Mouse (Mus musculus) brain, embryonic 14.5 days (tissue): ENCODE results near the gene 2010300C02Rik.

ENCODE experiments used
- CTCF ChIP-seq: fragments of 200-500 bp; IDR thresholded peaks from 2 replicates; pipeline ENCODE4 v1.5.1; 2012; ENCODE audit warnings: inconsistent platforms, mild to moderate bottlenecking, moderate library complexity, borderline replicate concordance; ENCODE audit not compliant: insufficient read depth, insufficient read length; ENCODE audit errors: extremely low read depth
- POLR2A ChIP-seq: fragments of 200-500 bp; IDR thresholded peaks from 2 replicates; pipeline ENCODE4 v1.6.1; 2012; ENCODE audit warnings: mild to moderate bottlenecking, inconsistent platforms, borderline replicate concordance; ENCODE audit not compliant: poor library complexity, insufficient read depth, insufficient read length, severe bottlenecking; ENCODE audit errors: extremely low read depth

DNA sequence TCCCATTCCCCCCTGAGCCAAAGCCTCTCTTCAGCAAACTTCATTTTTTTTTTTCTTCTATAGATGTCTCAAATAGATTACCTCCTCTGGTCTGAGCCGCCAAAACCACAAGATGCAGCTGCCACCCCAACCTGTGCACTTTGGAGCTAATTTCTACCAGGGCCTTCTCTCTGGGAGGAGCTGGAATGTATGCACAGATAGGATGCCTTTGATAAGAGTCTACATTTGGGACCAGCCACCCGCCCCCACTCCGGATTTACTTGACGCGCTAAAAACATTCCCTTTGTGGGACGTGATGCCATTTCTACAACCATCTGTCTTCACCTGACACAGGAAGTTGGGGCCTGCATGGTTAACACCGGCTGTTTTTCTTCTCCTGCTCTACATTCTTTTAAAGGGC, 105.0 kb downstream of the 2010300C02Rik start:
- no peak for TF ChIP-seq CTCF
- TF ChIP-seq POLR2A: no peak
